Comparison of ENCODE assay signal across 10 mouse cellular contexts in genomic region chr14:61242611-61243010, GRCm38 (mm10). TPM values are rescaled to one million over a fixed set of nuclear protein-coding genes. Genes with fewer than 3 reads are reported as not detected.
DNase-seq lines count a peak whose midpoint lies in the region; ATAC-seq and TF ChIP-seq lines count a peak whose summit lies in the region.
"Had no signal": no experiment of that assay in that cellular context is flagged by ENCODE, and none has a peak within 500 bp of the region (broad histone marks: within the 10 kb centered on the region; RNA-seq: fewer than 3 reads in every experiment).

No protein-coding gene starts in this region.

- WGBS in heart, embryonic 11.5 days (ENCODE audit: insufficient replicate concordance) = 34% methylated on average over 6 of the region's 6 CpGs
- WGBS in intestine, embryonic 15.5 days = 35% methylated on average over 6 of the region's 6 CpGs

- H3K4me2 ChIP-seq in heart, embryonic 11.5 days = no peak overlapping the region
- H3K4me2 ChIP-seq in intestine, embryonic 15.5 days (replicated peaks) = no peak overlapping the region

- 0 out of 2 replicates have a peak, but pooled peaks cover 4% of the 10 kb centered on the region for H3K9me3 ChIP-seq in heart, embryonic 11.5 days (replicated peaks; ENCODE audit: control insufficient read depth, low read length)
- H3K9me3 ChIP-seq in intestine, embryonic 15.5 days = no peaks in the 10 kb centered on the region

- H3K9ac ChIP-seq in heart, embryonic 11.5 days (ENCODE audit: low read depth, low read length) = no peak overlapping the region
- H3K9ac ChIP-seq in intestine, embryonic 15.5 days = no peak overlapping the region

- H3K4me1 ChIP-seq in heart, embryonic 11.5 days (ENCODE audit: control insufficient read depth, insufficient read depth, low read length) = no peaks in the 10 kb centered on the region
- no peaks in the 10 kb centered on the region for H3K4me1 ChIP-seq in testis, adult 2 months (ENCODE audit: control insufficient read depth, insufficient read depth, low read length)
- no peaks in the 10 kb centered on the region for H3K4me1 ChIP-seq in intestine, embryonic 15.5 days (replicated peaks)

- no peak for TF ChIP-seq POLR2A in testis, adult 2 months (IDR thresholded peaks at IDR 0.05; ENCODE audit: control insufficient read depth, low read depth, low read length)

- H3K27ac ChIP-seq in heart, embryonic 11.5 days (ENCODE audit: low read depth, low read length) = no peak overlapping the region
- no peak overlapping the region for H3K27ac ChIP-seq in testis, adult 2 months (ENCODE audit: control insufficient read depth, insufficient read depth, low read depth, low read length)
- no peak overlapping the region for H3K27ac ChIP-seq in intestine, embryonic 15.5 days

- no peak for ATAC-seq in heart, embryonic 11.5 days (replicated peaks; ENCODE audit: insufficient number of reproducible peaks, low FRiP score, low TSS enrichment)
- ATAC-seq in intestine, embryonic 15.5 days = no peak

- H3K4me3 ChIP-seq in heart, embryonic 11.5 days (ENCODE audit: low read depth, low read length) = no peak overlapping the region
- no peak overlapping the region for H3K4me3 ChIP-seq in testis, adult 2 months (ENCODE audit: control insufficient read depth, low read depth, low read length)
- no peak overlapping the region for H3K4me3 ChIP-seq in intestine, embryonic 15.5 days (replicated peaks)

- DNase-seq in heart, postnatal 4 days = peak; percentile 48
- DNase-seq in testis, postnatal 10 days (ENCODE audit: low spot score) = no peak
- DNase-seq in embryo, embryonic 10.5 days (ENCODE audit: low spot score) = peak; percentile 62
- DNase-seq in thymus, postnatal 4 days = peak; percentile 63
- DNase-seq in gastrocnemius, postnatal 25 days = no peak
- DNase-seq: kidney, postnatal 4 days had no signal

- no peaks in the 10 kb centered on the region for H3K27me3 ChIP-seq in heart, embryonic 11.5 days (ENCODE audit: control insufficient read depth, insufficient read depth, low read length)
- H3K27me3 ChIP-seq in testis, adult 2 months (ENCODE audit: control insufficient read depth, insufficient read depth, low read length) = no peaks in the 10 kb centered on the region
- H3K27me3 ChIP-seq in intestine, embryonic 15.5 days (replicated peaks) = no peaks in the 10 kb centered on the region

- no peaks in the 10 kb centered on the region for H3K36me3 ChIP-seq in heart, embryonic 11.5 days (ENCODE audit: control insufficient read depth, insufficient read depth, low read length)
- no peaks in the 10 kb centered on the region for H3K36me3 ChIP-seq in testis, adult 2 months (ENCODE audit: control insufficient read depth, insufficient read depth, low read length)
- no peaks in the 10 kb centered on the region for H3K36me3 ChIP-seq in intestine, embryonic 15.5 days

- TF ChIP-seq CTCF in testis, adult 2 months (IDR thresholded peaks at IDR 0.05; ENCODE audit: control insufficient read depth, insufficient read depth, insufficient replicate concordance, low read depth, low read length) = 0 out of 2 replicates have a peak, but pooled peaks have one; percentile 6

RNA-seq across cellular contexts. Expression of gene Sgcg, which starts 15.7 kb away (rescaled TPM):
- total RNA-seq in heart, postnatal 4 days (2021) = 100 to 1,000 TPM; 145 to 172 TPM
- 2.6 and 2.9 TPM in 2 replicates for polyA plus RNA-seq in heart, embryonic 11.5 days (2014; fragmentation: Nextera tagmentation; extraction: Ambion mirVana)
- polyA plus RNA-seq in testis, adult 2 months (2012; rRNA removed) = 0.28 and 0.67 TPM in 2 replicates
- polyA plus RNA-seq in intestine, embryonic 15.5 days (2015; fragmentation: Nextera tagmentation; extraction: Ambion mirVana) = 0.78 and 0.79 TPM in 2 replicates
- 100 to 1,000 TPM; 142 to 155 TPM for total RNA-seq in gastrocnemius, postnatal 25 days (2021)
- total RNA-seq: neutrophil, adult 5-6 weeks had no signal

Comparison
In these comparisons a context has a peak if more than half of its experiments do, and no peak if none do; other contexts are left out.
1. DNase-seq: peak in heart, postnatal 4 days (single experiment), embryo, embryonic 10.5 days (single experiment) and thymus, postnatal 4 days (single experiment); none in testis, postnatal 10 days (single experiment) and gastrocnemius, postnatal 25 days (single experiment).